Mouse (Mus musculus) CH12.LX (cell line): ENCODE results near the gene Aggf1. TPM values are rescaled to one million over a fixed set of nuclear protein-coding genes. Genes with fewer than 3 reads are reported as not detected.
A peak's percentile ranks its signal among the peaks of the same experiment; 100 is the strongest.

ENCODE experiments used
- DNase-seq: peaks from one replicate; pipeline ENCODE4 v3.0.0-alpha.2; 2013; ENCODE audit errors: extremely low read depth
- H3K27ac ChIP-seq: 2 replicates; pipeline ENCODE4 v1.5.1; 2012; ENCODE audit warnings: low read depth, mild to moderate bottlenecking, control low read depth, moderate library complexity; ENCODE audit not compliant: insufficient read depth
- H3K27me3 ChIP-seq: replicated peaks from 2 replicates; pipeline ENCODE3; 2012; ENCODE audit warnings: inconsistent platforms
- H3K36me3 ChIP-seq, 2 experiments: replicated peaks in 1 of 2; 2 replicates each; pipeline versions ENCODE3 to v1.6.1; 2012; ENCODE audit warnings: inconsistent platforms in 1 of 2, low read length in 1 of 2, mild to moderate bottlenecking in 1 of 2, mixed read lengths in 1 of 2, moderate library complexity in 1 of 2; ENCODE audit not compliant: control insufficient read depth in 1 of 2, insufficient read depth in 1 of 2
- H3K4me1 ChIP-seq, 2 experiments: 2 replicates each; pipeline ENCODE4 v1.6.1; 2012; ENCODE audit warnings: inconsistent platforms in 1 of 2, moderate library complexity in 1 of 2; ENCODE audit not compliant: insufficient read depth in 2 of 2, control insufficient read depth in 1 of 2
- H3K4me2 ChIP-seq: 2 replicates; pipeline ENCODE4 v1.6.1; 2012; ENCODE audit warnings: low read depth, mild to moderate bottlenecking, control low read depth; ENCODE audit not compliant: poor library complexity, insufficient read depth, severe bottlenecking
- H3K4me3 ChIP-seq, 3 experiments: fragments of 150-350 bp in 1 of 3; sonication (generic) in 1 of 3; replicated peaks in 1 of 3; 2 replicates each; pipeline versions ENCODE3 to v1.5.1; 2011 to 2012; ENCODE audit warnings: low read depth in 2 of 3, low read length in 2 of 3, mild to moderate bottlenecking in 2 of 3, moderate library complexity in 2 of 3, control low read depth in 1 of 3, improper control_type of control experiment in 1 of 3, inconsistent platforms in 1 of 3, mixed read lengths in 1 of 3; ENCODE audit not compliant: poor library complexity in 1 of 3
- H3K79me2 ChIP-seq: replicated peaks from 2 replicates; pipeline ENCODE4 v1.6.1; 2012; ENCODE audit warnings: mild to moderate bottlenecking, moderate library complexity; ENCODE audit not compliant: control insufficient read depth, poor library complexity, insufficient read depth, severe bottlenecking; ENCODE audit errors: extremely low read depth
- H3K9ac ChIP-seq: 2 replicates; pipeline ENCODE4 v1.6.1; 2012; ENCODE audit warnings: low read depth, mild to moderate bottlenecking, control low read depth, moderate library complexity; ENCODE audit not compliant: insufficient read depth
- H3K9me3 ChIP-seq: replicated peaks from 2 replicates; pipeline ENCODE3; 2012; ENCODE audit warnings: low read length, inconsistent platforms, mixed read lengths
- BHLHE40 ChIP-seq: IDR thresholded peaks from 2 replicates; pipeline ENCODE4 v1.6.1; 2011; ENCODE audit warnings: mild to moderate bottlenecking, low read depth, low read length, improper control_type of control experiment
- CHD2 ChIP-seq: IDR thresholded peaks from 2 replicates; pipeline ENCODE4 v1.6.1; 2011; ENCODE audit warnings: low read length, improper control_type of control experiment
- CTCF ChIP-seq, 2 experiments: IDR thresholded peaks in 1 of 2; conservative IDR thresholded peaks in 1 of 2; 2 replicates each; pipeline ENCODE4 v1.5.1; 2011 to 2012; ENCODE audit warnings: low read depth in 2 of 2, low read length in 2 of 2, improper control_type of control experiment in 1 of 2, inconsistent platforms in 1 of 2, mild to moderate bottlenecking in 1 of 2, moderate library complexity in 1 of 2
- ELF1 ChIP-seq: IDR thresholded peaks from 2 replicates; pipeline ENCODE4 v1.6.1; 2014; ENCODE audit warnings: low read depth, mild to moderate bottlenecking, inconsistent platforms, low read length, improper control_type of control experiment
- EP300 ChIP-seq: IDR thresholded peaks from 2 replicates; pipeline ENCODE4 v1.6.1; 2011; ENCODE audit warnings: low read length, improper control_type of control experiment
- ETS1 ChIP-seq: conservative IDR thresholded peaks from 2 replicates; pipeline ENCODE4 v1.6.1; 2012; ENCODE audit warnings: low read depth, mild to moderate bottlenecking, inconsistent platforms, low read length, improper control_type of control experiment, moderate library complexity
- IRF4 ChIP-seq: IDR thresholded peaks from 2 replicates; pipeline ENCODE4 v1.6.1; 2014; ENCODE audit warnings: low read depth, mild to moderate bottlenecking, inconsistent platforms, low read length, improper control_type of control experiment
- JUN ChIP-seq: IDR thresholded peaks from 2 replicates; pipeline ENCODE4 v1.6.1; 2011; ENCODE audit warnings: low read depth, mild to moderate bottlenecking, low read length, improper control_type of control experiment, moderate library complexity; ENCODE audit not compliant: insufficient read depth
- JUND ChIP-seq: conservative IDR thresholded peaks from 2 replicates; pipeline ENCODE4 v1.6.1; 2011; ENCODE audit warnings: low read depth, low read length, improper control_type of control experiment
- MAFK ChIP-seq: IDR thresholded peaks from 2 replicates; pipeline ENCODE4 v1.6.1; 2011; ENCODE audit warnings: low read length, improper control_type of control experiment; ENCODE audit not compliant: insufficient replicate concordance
- MAX ChIP-seq: IDR thresholded peaks from 2 replicates; pipeline ENCODE4 v1.6.1; 2011; ENCODE audit warnings: low read length, improper control_type of control experiment
- MAZ ChIP-seq: IDR thresholded peaks from 2 replicates; pipeline ENCODE4 v1.6.1; 2012; ENCODE audit warnings: low read depth, mild to moderate bottlenecking, inconsistent platforms, low read length, improper control_type of control experiment, moderate library complexity
- MEF2A ChIP-seq: IDR thresholded peaks from 2 replicates; pipeline ENCODE4 v1.6.1; 2014; ENCODE audit warnings: low read depth, mild to moderate bottlenecking, inconsistent platforms, low read length, improper control_type of control experiment, borderline replicate concordance
- MYC ChIP-seq: IDR thresholded peaks from 2 replicates; pipeline ENCODE4 v1.6.1; 2011; ENCODE audit warnings: low read depth, mild to moderate bottlenecking, improper control_type of control experiment, low read length
- NELFE ChIP-seq: IDR thresholded peaks from 2 replicates; pipeline ENCODE4 v1.6.1; 2011; ENCODE audit warnings: low read depth, low read length, improper control_type of control experiment
- NRF1 ChIP-seq: IDR thresholded peaks from 2 replicates; pipeline ENCODE4 v1.6.1; 2014; ENCODE audit warnings: low read depth, mild to moderate bottlenecking, inconsistent platforms, low read length, improper control_type of control experiment, moderate library complexity
- POLR2A ChIP-seq: IDR thresholded peaks from 2 replicates; pipeline ENCODE4 v1.6.1; 2011; ENCODE audit warnings: low read depth, mild to moderate bottlenecking, improper control_type of control experiment, low read length
- POLR2AphosphoS2 ChIP-seq: IDR thresholded peaks from 2 replicates; pipeline ENCODE4 v1.6.1; 2011; ENCODE audit warnings: low read depth, low read length, improper control_type of control experiment
- RCOR1 ChIP-seq: conservative IDR thresholded peaks from 2 replicates; pipeline ENCODE4 v1.6.1; 2012; ENCODE audit warnings: low read depth, mild to moderate bottlenecking, inconsistent platforms, low read length, improper control_type of control experiment
- TBP ChIP-seq: conservative IDR thresholded peaks from 2 replicates; pipeline ENCODE4 v1.6.1; 2011; ENCODE audit warnings: low read depth, low read length, improper control_type of control experiment
- TCF12 ChIP-seq: IDR thresholded peaks from 2 replicates; pipeline ENCODE4 v1.6.1; 2014; ENCODE audit warnings: low read depth, mild to moderate bottlenecking, inconsistent platforms, low read length, improper control_type of control experiment
- UBTF ChIP-seq: IDR thresholded peaks from 2 replicates; pipeline ENCODE4 v1.6.1; 2012; ENCODE audit warnings: low read depth, mild to moderate bottlenecking, inconsistent platforms, low read length, improper control_type of control experiment, moderate library complexity
- USF2 ChIP-seq: conservative IDR thresholded peaks from 2 replicates; pipeline ENCODE4 v1.6.1; 2011; ENCODE audit warnings: low read depth, low read length, improper control_type of control experiment
- ZKSCAN1 ChIP-seq: IDR thresholded peaks from 2 replicates; pipeline ENCODE4 v1.6.1; 2012; ENCODE audit warnings: low read depth, inconsistent platforms, low read length, improper control_type of control experiment, borderline replicate concordance
- ZNF384 ChIP-seq: IDR thresholded peaks from 2 replicates; pipeline ENCODE4 v1.6.1; 2012; ENCODE audit warnings: low read depth, low read length, improper control_type of control experiment, inconsistent platforms
- dilution Hi-C: fragments of 300-500 bp; cut with MboI; formaldehyde crosslinking; loops from 2 replicates; pipeline ENCODE4 v1.14.3; 2020; ENCODE audit warnings: low sequenced_read_pairs; ENCODE audit not compliant: extremely low pct_unique_long_range_greater_than_20kb, extremely low pct_ligation_motif_present
- in situ Hi-C: fragments of 300-500 bp; cut with MboI; formaldehyde crosslinking; loops from 3 replicates; pipeline ENCODE4 v1.14.3; 2019; ENCODE audit warnings: low sequenced_read_pairs, low pct_ligation_motif_present, low pct_unique_long_range_greater_than_20kb, mixed read lengths
- polyA plus RNA-seq: library from polyadenylated mRNA; unstranded; fragments of >175 nt; gene quantifications from 2 replicates; pipeline ENCODE4 v1.2.1, GENCODE M21; 2012; ENCODE audit warnings: low read depth; ENCODE audit not compliant: insufficient read length
- total RNA-seq, 2 experiments: library from RNA; depleted of rRNA; stranded (reverse); fragments of 300-350 nt in 1 of 2; fragments of >200 nt in 1 of 2; gene quantifications; 2 replicates each; pipeline ENCODE4 v1.2.3; 2012 to 2014

Gene Aggf1
- total and polyA plus RNA-seq, 3 experiments = 47.3 to 68.6 (median 49.1) TPM

DNA sequence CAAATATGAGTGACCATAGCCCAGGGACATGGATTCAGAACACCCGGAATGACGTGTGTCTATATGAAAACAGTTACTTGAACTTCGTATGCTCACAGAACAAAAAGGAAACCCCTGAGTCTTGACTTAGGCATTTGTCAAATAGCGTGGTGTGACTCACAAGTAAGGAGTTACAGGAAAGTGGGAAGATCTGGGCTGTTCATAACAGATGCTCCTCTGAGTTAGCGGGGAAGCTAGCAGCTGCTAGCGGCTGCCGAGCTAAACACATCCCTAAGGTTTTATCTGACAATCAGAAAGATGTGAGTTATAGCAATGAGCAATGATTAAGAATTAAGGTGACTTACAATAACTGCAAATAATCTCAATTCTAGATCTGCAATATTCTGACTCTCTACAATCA lies 49.8 kb upstream of the Aggf1 start:
- TF ChIP-seq POLR2A (no peak), JUND (no peak), NELFE (no peak), MYC (no peak), EP300 (no peak), BHLHE40 (no peak), POLR2AphosphoS2 (no peak), IRF4 (no peak), USF2 (no peak), TBP (no peak), MAX (no peak), RCOR1 (no peak), UBTF (no peak)
- TF ChIP-seq, all 38 proteins: peak for 0
- H3K4me1 ChIP-seq = peaks cover 17 to 67% of the 10 kb centered on the region in 2 experiments
- H3K27me3 ChIP-seq = no peaks in the 10 kb centered on the region
- no peaks in the 10 kb centered on the region for H3K79me2 ChIP-seq
- no peak for DNase-seq
- H3K9ac ChIP-seq = no peak overlapping the region
- H3K4me3 ChIP-seq = no peak overlapping the region
- H3K9me3 ChIP-seq = no peaks in the 10 kb centered on the region
- in situ Hi-C loops = no loop called here
- no peak overlapping the region for H3K27ac ChIP-seq
- dilution Hi-C loops = no loop called here
- H3K4me2 ChIP-seq = no peak overlapping the region
- H3K36me3 ChIP-seq = no peaks in the 10 kb centered on the region

DNA sequence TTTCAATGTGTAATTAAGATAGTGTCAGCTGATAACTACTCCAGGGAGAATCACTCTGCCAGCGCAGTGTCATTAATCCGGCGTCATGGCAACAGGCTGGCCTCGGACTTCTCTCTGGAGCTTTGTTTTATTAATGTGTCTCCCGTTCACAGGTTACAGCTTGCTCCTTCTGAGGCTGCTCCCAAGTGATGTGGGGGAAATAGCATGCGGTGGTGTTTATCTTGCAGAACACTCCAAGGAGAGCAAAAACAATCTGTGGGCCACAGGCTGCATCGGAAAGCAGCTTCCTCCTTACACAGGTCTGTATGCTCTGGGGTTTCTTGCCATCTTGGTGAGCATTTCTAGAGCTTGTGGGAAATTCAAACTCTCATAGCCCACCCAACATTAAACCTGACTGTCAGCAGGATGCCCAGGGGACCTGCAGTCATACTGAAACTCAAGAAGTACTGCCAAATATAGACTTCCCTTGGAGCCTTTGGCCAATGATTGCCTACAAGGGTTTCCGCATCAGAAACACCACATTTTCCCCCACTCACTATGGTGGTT lies 44.1 kb upstream of the Aggf1 start:
- Histone ChIP-seq H3K9me3 (no peaks in the 10 kb centered on the region), H3K79me2 (no peaks in the 10 kb centered on the region), H3K4me3 (no peak overlapping the region), H3K4me2 (peak overlapping the region; percentile 67), H3K4me1 (peaks cover 14 to 60% of the 10 kb centered on the region in 2 experiments), H3K36me3 (no peaks in the 10 kb centered on the region), H3K27ac (no peak overlapping the region), H3K27me3 (no peaks in the 10 kb centered on the region), H3K9ac (no peak overlapping the region)
- in situ Hi-C loops (no loop called here), dilution Hi-C loops (no loop called here)
- TF ChIP-seq ELF1 (peak; percentile 76), MEF2A (peak; percentile 97), EP300 (peak; percentile 91), USF2 (no peak), BHLHE40 (peak; percentile 66), MAFK (0 out of 2 replicates have a peak, but pooled peaks have one; percentile 31), TCF12 (0 out of 2 replicates have a peak, but pooled peaks have one; percentile 33), TBP (0 out of 2 replicates have a peak, but pooled peaks have one; percentile 15), IRF4 (peak; percentile 94), ZNF384 (no peak), CTCF (conservative IDR thresholded peaks at IDR 0.05 in 1 of 2, IDR thresholded peaks at IDR 0.05 in 1 of 2; ENCODE audit: low read depth in 2 of 2, low read length in 2 of 2) (no peak), MAZ (0 out of 2 replicates have a peak, but pooled peaks have one; percentile 50), JUND (peak; percentile 93), MAX (no peak), CHD2 (peak; percentile 62), NRF1 (no peak), MYC (0 out of 2 replicates have a peak, but pooled peaks have one; percentile 61), ZKSCAN1 (no peak), JUN (peak; percentile 84), ETS1 (peak; percentile 80)
- peak; percentile 92 for DNase-seq
